In the genomic region with DNA sequence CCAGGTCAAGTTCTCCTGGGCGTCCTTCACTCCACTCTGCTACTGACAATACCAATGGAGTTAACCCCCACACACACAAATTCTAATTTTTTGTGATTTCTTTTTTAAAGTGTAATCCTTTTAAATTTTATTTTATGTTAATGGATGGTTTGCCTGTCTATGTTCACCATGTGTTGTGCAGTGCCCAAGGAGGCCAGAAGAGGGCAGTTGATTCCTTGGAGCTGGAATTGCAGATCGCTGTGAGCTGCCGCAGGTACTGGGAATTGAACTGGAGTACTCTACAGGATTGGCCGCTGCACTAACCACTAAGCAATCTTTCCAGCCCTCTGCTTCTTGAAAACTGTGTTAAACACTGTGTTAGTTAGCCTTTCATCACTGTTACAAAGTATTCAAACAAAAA, we compare ENCODE assay signal across 25 mouse cellular contexts. TPM values are rescaled to one million over a fixed set of nuclear protein-coding genes. Genes with fewer than 3 reads are reported as not detected.
DNase-seq lines count a peak whose midpoint lies in the region; ATAC-seq and TF ChIP-seq lines count a peak whose summit lies in the region.
"Had no signal": no experiment of that assay in that cellular context is flagged by ENCODE, and none has a peak within 500 bp of the region (broad histone marks: within the 10 kb centered on the region; RNA-seq: fewer than 3 reads in every experiment).

No protein-coding gene starts in this region.

- no peaks in the 10 kb centered on the region for H3K27me3 ChIP-seq in kidney, postnatal 0 days (ENCODE audit: insufficient read depth, low read length)
- H3K27me3 ChIP-seq in midbrain, postnatal 0 days (ENCODE audit: insufficient read depth, low read length) = no peaks in the 10 kb centered on the region
- H3K27me3 ChIP-seq in midbrain, embryonic 16.5 days (ENCODE audit: control insufficient read depth, insufficient read depth, low read depth, low read length) = no peaks in the 10 kb centered on the region
- H3K27me3 ChIP-seq in MEL (ENCODE audit: control insufficient read depth in 1 of 2, insufficient read depth in 2 of 2, low read length in 2 of 2) = peaks cover 3 to 4% of the 10 kb centered on the region in 2 experiments; a peak in 3 of 4 replicates
- H3K27me3 ChIP-seq: embryonic facial prominence, embryonic 12.5 days; forebrain, embryonic 15.5 days; heart, embryonic 12.5 days had no signal

- no peak for DNase-seq in kidney, postnatal 0 days (ENCODE audit: low spot score)
- no peak for DNase-seq in kidney, postnatal 4 days
- DNase-seq in midbrain, postnatal 0 days (ENCODE audit: low spot score) = no peak
- DNase-seq in MEL (ENCODE audit: low read depth, low spot score) = no peak
- DNase-seq in lung, adult 2 months = no peak
- DNase-seq: adrenal gland, adult 8-10 months; cerebellum, adult 11 months; cerebellum, adult 8-10 months; cerebellum, postnatal 14 days had no signal

- 90% methylated on average over 4 of the region's 4 CpGs for WGBS in kidney, postnatal 0 days
- WGBS in midbrain, postnatal 0 days = 91% methylated on average over 4 of the region's 4 CpGs
- WGBS in midbrain, embryonic 16.5 days = 96% methylated on average over 4 of the region's 4 CpGs
- 90% methylated on average over 4 of the region's 4 CpGs for WGBS in lung, adult 2 months

- TF ChIP-seq EP300 in MEL (IDR thresholded peaks at IDR 0.05; ENCODE audit: low read depth in 1 of 2, low read length in 2 of 2) = no peak

- no peak overlapping the region for H3K4me3 ChIP-seq in kidney, postnatal 0 days (replicated peaks; ENCODE audit: low read depth, low read length)
- H3K4me3 ChIP-seq in midbrain, postnatal 0 days (ENCODE audit: low read depth, low read length) = no peak overlapping the region
- H3K4me3 ChIP-seq in midbrain, embryonic 16.5 days (ENCODE audit: low read depth, low read length) = no peak overlapping the region
- H3K4me3 ChIP-seq in MEL (ENCODE audit: control insufficient read depth in 1 of 2, insufficient read depth in 1 of 2, low read depth in 2 of 2, low read length in 2 of 2) = no peak overlapping the region
- no peak overlapping the region for H3K4me3 ChIP-seq in lung, adult 2 months (replicated peaks; ENCODE audit: extremely low read depth, low read depth, low read length)
- H3K4me3 ChIP-seq: embryonic facial prominence, embryonic 12.5 days; forebrain, embryonic 15.5 days; heart, embryonic 12.5 days; hindbrain, embryonic 10.5 days had no signal

- no peaks in the 10 kb centered on the region for H3K79me2 ChIP-seq in MEL (ENCODE audit: control insufficient read depth, insufficient read depth, low read length, poor library complexity)

- no peak overlapping the region for H3K4me2 ChIP-seq in kidney, postnatal 0 days (ENCODE audit: low read length)
- no peak overlapping the region for H3K4me2 ChIP-seq in midbrain, postnatal 0 days (ENCODE audit: low read depth, low read length, poor library complexity, severe bottlenecking)
- no peak overlapping the region for H3K4me2 ChIP-seq in midbrain, embryonic 16.5 days (ENCODE audit: low read length)
- H3K4me2 ChIP-seq: embryonic facial prominence, embryonic 12.5 days; forebrain, embryonic 15.5 days; heart, embryonic 12.5 days; hindbrain, embryonic 14.5 days had no signal

- H3K27ac ChIP-seq in kidney, postnatal 0 days = no peak overlapping the region
- H3K27ac ChIP-seq in midbrain, postnatal 0 days (ENCODE audit: low read depth, low read length) = no peak overlapping the region
- no peak overlapping the region for H3K27ac ChIP-seq in midbrain, embryonic 16.5 days (ENCODE audit: low read length)
- H3K27ac ChIP-seq in MEL (ENCODE audit: control insufficient read depth, low read depth, low read length) = no peak overlapping the region
- H3K27ac ChIP-seq: embryonic facial prominence, embryonic 12.5 days; forebrain, embryonic 15.5 days; hindbrain, embryonic 10.5 days; hindbrain, embryonic 14.5 days had no signal

- no peaks in the 10 kb centered on the region for H3K9me3 ChIP-seq in kidney, postnatal 0 days (replicated peaks; ENCODE audit: low read length)
- no peaks in the 10 kb centered on the region for H3K9me3 ChIP-seq in midbrain, postnatal 0 days (ENCODE audit: low read length)
- H3K9me3 ChIP-seq in midbrain, embryonic 16.5 days (replicated peaks; ENCODE audit: control insufficient read depth, low read length, poor library complexity, severe bottlenecking) = no peaks in the 10 kb centered on the region
- H3K9me3 ChIP-seq in MEL (replicated peaks; ENCODE audit: insufficient read depth, low read length) = no peaks in the 10 kb centered on the region
- H3K9me3 ChIP-seq: embryonic facial prominence, embryonic 12.5 days; forebrain, embryonic 15.5 days; G1E; hindbrain, embryonic 10.5 days had no signal

- H3K4me1 ChIP-seq in kidney, postnatal 0 days (replicated peaks; ENCODE audit: insufficient read depth, low read length) = no peaks in the 10 kb centered on the region
- H3K4me1 ChIP-seq in midbrain, postnatal 0 days (ENCODE audit: insufficient read depth, low read length) = no peaks in the 10 kb centered on the region
- no peaks in the 10 kb centered on the region for H3K4me1 ChIP-seq in midbrain, embryonic 16.5 days (ENCODE audit: control insufficient read depth, insufficient read depth, low read length)
- H3K4me1 ChIP-seq in MEL (ENCODE audit: control insufficient read depth in 1 of 2, insufficient read depth in 2 of 2, low read length in 2 of 2) = no peaks in the 10 kb centered on the region
- no peaks in the 10 kb centered on the region for H3K4me1 ChIP-seq in lung, adult 2 months (ENCODE audit: control insufficient read depth, insufficient read depth, low read length)
- H3K4me1 ChIP-seq: embryonic facial prominence, embryonic 12.5 days; forebrain, embryonic 15.5 days; heart, embryonic 12.5 days; hindbrain, embryonic 10.5 days had no signal

- H3K36me3 ChIP-seq in kidney, postnatal 0 days (ENCODE audit: insufficient read depth, low read length) = no peaks in the 10 kb centered on the region
- no peaks in the 10 kb centered on the region for H3K36me3 ChIP-seq in midbrain, postnatal 0 days (ENCODE audit: insufficient read depth, low read length)
- H3K36me3 ChIP-seq in midbrain, embryonic 16.5 days (ENCODE audit: control insufficient read depth, insufficient read depth, low read length) = no peaks in the 10 kb centered on the region
- H3K36me3 ChIP-seq in MEL (ENCODE audit: control insufficient read depth in 1 of 2, insufficient read depth in 2 of 2, low read length in 2 of 2) = no peaks in the 10 kb centered on the region
- H3K36me3 ChIP-seq: embryonic facial prominence, embryonic 12.5 days; forebrain, embryonic 15.5 days; G1E; heart, embryonic 12.5 days; hindbrain, embryonic 10.5 days had no signal

- no peak for ATAC-seq in kidney, postnatal 0 days (replicated peaks; ENCODE audit: low FRiP score, low read depth)
- ATAC-seq in midbrain, postnatal 0 days (ENCODE audit: low FRiP score) = no peak
- ATAC-seq in midbrain, embryonic 16.5 days = no peak
- ATAC-seq in monocyte, adult 5-6 weeks (replicated peaks; ENCODE audit: insufficient number of reproducible peaks, low FRiP score, low TSS enrichment, poor library complexity, severe bottlenecking) = no peak
- ATAC-seq: forebrain, embryonic 15.5 days had no signal

- H3K9ac ChIP-seq in kidney, postnatal 0 days (ENCODE audit: low read depth, low read length) = no peak overlapping the region
- H3K9ac ChIP-seq in midbrain, postnatal 0 days (replicated peaks; ENCODE audit: low read length, poor library complexity, severe bottlenecking) = no peak overlapping the region
- no peak overlapping the region for H3K9ac ChIP-seq in midbrain, embryonic 16.5 days (ENCODE audit: low read depth, low read length)
- H3K9ac ChIP-seq in MEL (ENCODE audit: control insufficient read depth, low read depth, low read length, poor library complexity, severe bottlenecking) = no peak overlapping the region
- H3K9ac ChIP-seq: embryonic facial prominence, embryonic 12.5 days; forebrain, embryonic 15.5 days; heart, embryonic 12.5 days; hindbrain, embryonic 14.5 days had no signal

- TF ChIP-seq POLR2A in MEL (IDR thresholded peaks at IDR 0.05; ENCODE audit: control insufficient read depth in 1 of 2, insufficient read depth in 1 of 2, low read depth in 1 of 2, low read length in 2 of 2, poor library complexity in 1 of 2) = no peak
- TF ChIP-seq POLR2A in lung, adult 2 months (IDR thresholded peaks at IDR 0.05; ENCODE audit: borderline replicate concordance, extremely low read depth, low read depth, low read length) = no peak

- TF ChIP-seq RAD21 in MEL (IDR thresholded peaks at IDR 0.05; ENCODE audit: low read depth, low read length) = peak; percentile 17

- TF ChIP-seq CTCF in kidney, postnatal 0 days (IDR thresholded peaks at IDR 0.05; ENCODE audit: low read depth) = peak; percentile 27; the same call in 1 of the 2 replicates
- TF ChIP-seq CTCF in midbrain, postnatal 0 days (IDR thresholded peaks at IDR 0.05) = peak; percentile 15; the same call in 1 of the 2 replicates
- TF ChIP-seq CTCF in MEL (IDR thresholded peaks at IDR 0.05 in 2 of 3, conservative IDR thresholded peaks at IDR 0.05 in 1 of 3; ENCODE audit: control insufficient read depth in 1 of 3, insufficient read depth in 1 of 3, low read depth in 2 of 3, low read length in 3 of 3, poor library complexity in 1 of 3, severe bottlenecking in 1 of 3) = peak; percentile 24 to 30 (median 28); a peak in 4 of 6 replicates
- no peak for TF ChIP-seq CTCF in lung, adult 2 months (IDR thresholded peaks at IDR 0.05; ENCODE audit: insufficient read depth, low read length)

RNA-seq across cellular contexts. Expression of a gene that starts 13.5 kb away (rescaled TPM):
- polyA plus RNA-seq in kidney, postnatal 0 days (2015; fragmentation: Nextera tagmentation; extraction: Ambion mirVana) = not detected in 2 replicates
- total RNA-seq in midbrain, postnatal 0 days (2014; rRNA removed) = not detected in 2 replicates
- polyA plus RNA-seq in midbrain, postnatal 0 days (2015; fragmentation: Nextera tagmentation; extraction: Ambion mirVana) = not detected in 2 replicates
- polyA plus RNA-seq in midbrain, embryonic 16.5 days (2015; fragmentation: Nextera tagmentation; extraction: Ambion mirVana) = not detected in 2 replicates
- not detected in 2 replicates for total RNA-seq in MEL (2012; rRNA removed)
- under 1 TPM in 1 of 2 experiments, not detected in 1; 0.13 TPM for polyA plus RNA-seq in MEL (2012; ENCODE audit: insufficient read depth in 1 of 2, insufficient read length in 2 of 2, low read depth in 1 of 2, low replicate concordance in 2 of 2, missing spikeins in 1 of 2)
- polyA plus RNA-seq in lung, adult 2 months (2012; rRNA removed) = 0.08 TPM in 1 of 2 replicates, not detected in the other
- total RNA-seq in monocyte, adult 5-6 weeks (2017) = not detected in 3 replicates
- total RNA-seq: adrenal gland, adult 8-10 months; common myeloid progenitor, adult 5-6 weeks; gastrocnemius, adult 8-10 months; gastrocnemius, postnatal 4 days; heart, adult 8-10 months; heart, postnatal 25 days had no signal
- polyA plus RNA-seq: brain, embryonic 14.5 days; forebrain, embryonic 11.5 days; forebrain, embryonic 15.5 days; G1E; heart, embryonic 16.5 days; hindbrain, embryonic 14.5 days had no signal

RNA-seq across cellular contexts. Expression of a gene that starts 26.1 kb away (rescaled TPM):
- polyA plus RNA-seq in kidney, postnatal 0 days (2015; fragmentation: Nextera tagmentation; extraction: Ambion mirVana) = 0.29 and 0.60 TPM in 2 replicates
- total RNA-seq in midbrain, postnatal 0 days (2014; rRNA removed) = 0.44 and 0.52 TPM in 2 replicates
- polyA plus RNA-seq in midbrain, postnatal 0 days (2015; fragmentation: Nextera tagmentation; extraction: Ambion mirVana) = 0.52 and 0.58 TPM in 2 replicates
- 0.60 and 0.80 TPM in 2 replicates for polyA plus RNA-seq in midbrain, embryonic 16.5 days (2015; fragmentation: Nextera tagmentation; extraction: Ambion mirVana)
- 0.23 TPM in 1 of 2 replicates, not detected in the other for total RNA-seq in MEL (2012; rRNA removed)
- polyA plus RNA-seq in MEL (2012; ENCODE audit: insufficient read depth in 1 of 2, insufficient read length in 2 of 2, low read depth in 1 of 2, low replicate concordance in 2 of 2, missing spikeins in 1 of 2) = under 1 TPM in 1 of 2 experiments, not detected in 1; 0.84 TPM
- 5.3 and 5.6 TPM in 2 replicates for polyA plus RNA-seq in lung, adult 2 months (2012; rRNA removed)
- 1.9 TPM in 1 of 3 replicates, not detected in the others for total RNA-seq in monocyte, adult 5-6 weeks (2017)
- total RNA-seq: common myeloid progenitor, adult 5-6 weeks; gastrocnemius, adult 8-10 months; heart, postnatal 25 days had no signal
- polyA plus RNA-seq: G1E had no signal

RNA-seq across cellular contexts. Expression of a gene that starts 33.2 kb away (rescaled TPM):
- 32.8 and 34.2 TPM in 2 replicates for polyA plus RNA-seq in kidney, postnatal 0 days (2015; fragmentation: Nextera tagmentation; extraction: Ambion mirVana)
- total RNA-seq in midbrain, postnatal 0 days (2014; rRNA removed) = 14.4 and 21.2 TPM in 2 replicates
- 24.2 and 25.4 TPM in 2 replicates for polyA plus RNA-seq in midbrain, postnatal 0 days (2015; fragmentation: Nextera tagmentation; extraction: Ambion mirVana)
- polyA plus RNA-seq in midbrain, embryonic 16.5 days (2015; fragmentation: Nextera tagmentation; extraction: Ambion mirVana) = 34.8 and 36.4 TPM in 2 replicates
- total RNA-seq in MEL (2012; rRNA removed) = 15.6 and 18.1 TPM in 2 replicates
- polyA plus RNA-seq in MEL (2012; ENCODE audit: insufficient read depth in 1 of 2, insufficient read length in 2 of 2, low read depth in 1 of 2, low replicate concordance in 2 of 2, missing spikeins in 1 of 2) = 10 to 100 TPM in 1 of 2 experiments, not detected in 1; 17.0 TPM
- 154 and 155 TPM in 2 replicates for polyA plus RNA-seq in lung, adult 2 months (2012; rRNA removed)
- total RNA-seq in monocyte, adult 5-6 weeks (2017) = 7.6 to 8.9 TPM (median 8.5 TPM) in 3 replicates

RNA-seq across cellular contexts. Expression of a gene that starts 42.4 kb away (rescaled TPM):
- 271 and 306 TPM in 2 replicates for polyA plus RNA-seq in kidney, postnatal 0 days (2015; fragmentation: Nextera tagmentation; extraction: Ambion mirVana)
- 124 and 142 TPM in 2 replicates for total RNA-seq in midbrain, postnatal 0 days (2014; rRNA removed)
- polyA plus RNA-seq in midbrain, postnatal 0 days (2015; fragmentation: Nextera tagmentation; extraction: Ambion mirVana) = 124 and 131 TPM in 2 replicates
- polyA plus RNA-seq in midbrain, embryonic 16.5 days (2015; fragmentation: Nextera tagmentation; extraction: Ambion mirVana) = 160 and 163 TPM in 2 replicates
- total RNA-seq in MEL (2012; rRNA removed) = 80.4 and 98.0 TPM in 2 replicates
- 100 to 1,000 TPM in 1 of 2 experiments, 10 to 100 TPM in 1; 79.4 to 419 TPM for polyA plus RNA-seq in MEL (2012; ENCODE audit: insufficient read depth in 1 of 2, insufficient read length in 2 of 2, low read depth in 1 of 2, low replicate concordance in 2 of 2, missing spikeins in 1 of 2)
- polyA plus RNA-seq in lung, adult 2 months (2012; rRNA removed) = 44.0 and 76.1 TPM in 2 replicates
- total RNA-seq in monocyte, adult 5-6 weeks (2017) = 134 to 144 TPM (median 142 TPM) in 3 replicates
